17 mouse cellular contexts compared by ENCODE assay signal in genomic region chr6:112873089-112873835, GRCm38 (mm10).
DNase-seq lines count a peak whose midpoint lies in the region; ATAC-seq and TF ChIP-seq lines count a peak whose summit lies in the region.
"Had no signal": no experiment of that assay in that cellular context is flagged by ENCODE, and none has a peak within 500 bp of the region (broad histone marks: within the 10 kb centered on the region; RNA-seq: fewer than 3 reads in every experiment).

No protein-coding gene starts in this region.

- WGBS in midbrain, embryonic 12.5 days, result 89% methylated on average over 9 of the region's 9 CpGs
- 86% methylated on average over 9 of the region's 9 CpGs for WGBS in midbrain, postnatal 0 days
- 81% methylated on average over 9 of the region's 9 CpGs for WGBS in forebrain, embryonic 11.5 days

- no peaks in the 10 kb centered on the region for H3K27me3 ChIP-seq in midbrain, embryonic 12.5 days
- no peaks in the 10 kb centered on the region for H3K27me3 ChIP-seq in midbrain, postnatal 0 days (ENCODE audit: insufficient read depth, low read length)
- no peaks in the 10 kb centered on the region for H3K27me3 ChIP-seq in forebrain, embryonic 11.5 days (ENCODE audit: control insufficient read depth, insufficient read depth, low read length)
- H3K27me3 ChIP-seq: CH12.LX; heart, embryonic 15.5 days; hindbrain, embryonic 12.5 days; lung, embryonic 15.5 days had no signal

- no peak for TF ChIP-seq CTCF in midbrain, postnatal 0 days (IDR thresholded peaks at IDR 0.05)

- H3K9ac ChIP-seq in midbrain, embryonic 12.5 days (replicated peaks), result no peak overlapping the region
- no peak overlapping the region for H3K9ac ChIP-seq in midbrain, postnatal 0 days (replicated peaks; ENCODE audit: low read length, poor library complexity, severe bottlenecking)
- H3K9ac ChIP-seq in forebrain, embryonic 11.5 days (ENCODE audit: low read length), result no peak overlapping the region
- H3K9ac ChIP-seq: heart, embryonic 15.5 days; hindbrain, embryonic 12.5 days; lung, embryonic 15.5 days had no signal

- H3K27ac ChIP-seq in midbrain, embryonic 12.5 days (replicated peaks), result 0 out of 2 replicates have a peak overlapping the region, but pooled peaks have one; percentile 21
- no peak overlapping the region for H3K27ac ChIP-seq in midbrain, postnatal 0 days (ENCODE audit: low read depth, low read length)
- no peak overlapping the region for H3K27ac ChIP-seq in forebrain, embryonic 11.5 days (ENCODE audit: low read depth, low read length)
- H3K27ac ChIP-seq: heart, embryonic 15.5 days; hindbrain, embryonic 12.5 days; kidney, postnatal 0 days; lung, embryonic 15.5 days had no signal

- H3K4me3 ChIP-seq in midbrain, embryonic 12.5 days, result no peak overlapping the region
- H3K4me3 ChIP-seq in midbrain, postnatal 0 days (ENCODE audit: low read depth, low read length), result no peak overlapping the region
- H3K4me3 ChIP-seq in forebrain, embryonic 11.5 days (ENCODE audit: low read depth, low read length), result no peak overlapping the region
- H3K4me3 ChIP-seq: heart, embryonic 15.5 days; hindbrain, embryonic 12.5 days; lung, embryonic 15.5 days had no signal

- no peak for ATAC-seq in midbrain, embryonic 12.5 days (ENCODE audit: low FRiP score, low read depth)
- ATAC-seq in midbrain, postnatal 0 days (ENCODE audit: low FRiP score), result no peak
- ATAC-seq in megakaryocyte-erythroid progenitor cell, adult 5-6 weeks (replicated peaks; ENCODE audit: low FRiP score, low TSS enrichment, poor library complexity, severe bottlenecking), result no peak
- no peak for ATAC-seq in forebrain, embryonic 11.5 days (replicated peaks; ENCODE audit: low FRiP score)

- H3K4me2 ChIP-seq in midbrain, embryonic 12.5 days (replicated peaks), result no peak overlapping the region
- H3K4me2 ChIP-seq in midbrain, postnatal 0 days (ENCODE audit: low read depth, low read length, poor library complexity, severe bottlenecking), result no peak overlapping the region
- no peak overlapping the region for H3K4me2 ChIP-seq in forebrain, embryonic 11.5 days (ENCODE audit: low read depth, low read length, severe bottlenecking)
- H3K4me2 ChIP-seq: heart, embryonic 15.5 days; hindbrain, embryonic 12.5 days; lung, embryonic 15.5 days; midbrain, embryonic 11.5 days had no signal

- peaks cover 22% of the 10 kb centered on the region for H3K4me1 ChIP-seq in midbrain, embryonic 12.5 days
- H3K4me1 ChIP-seq in midbrain, postnatal 0 days (ENCODE audit: insufficient read depth, low read length), result 0 out of 2 replicates have a peak, but pooled peaks cover 2% of the 10 kb centered on the region
- H3K4me1 ChIP-seq in forebrain, embryonic 11.5 days (replicated peaks; ENCODE audit: control insufficient read depth, insufficient read depth, low read length), result 0 out of 2 replicates have a peak, but pooled peaks cover 2% of the 10 kb centered on the region
- H3K4me1 ChIP-seq: lung, embryonic 15.5 days had no signal

- DNase-seq in midbrain, postnatal 0 days (ENCODE audit: low spot score), result no peak
- peak; percentile 88 to 89 for DNase-seq in cerebellum, adult 18-20 months
- peak; percentile 19 for DNase-seq in kidney, postnatal 10 days
- DNase-seq in retina, embryonic 14.5 days (ENCODE audit: low spot score), result peak; percentile 33
- DNase-seq in heart, postnatal 4 days, result no peak
- no peak for DNase-seq in forebrain, embryonic 11.5 days (ENCODE audit: low spot score)
- DNase-seq: adrenal gland, adult 8-10 months; layer of hippocampus, postnatal 36 days; thymus, postnatal 14 days had no signal

- peaks cover 24% of the 10 kb centered on the region for H3K36me3 ChIP-seq in midbrain, embryonic 12.5 days
- no peaks in the 10 kb centered on the region for H3K36me3 ChIP-seq in midbrain, postnatal 0 days (ENCODE audit: insufficient read depth, low read length)
- H3K36me3 ChIP-seq in forebrain, embryonic 11.5 days (ENCODE audit: control insufficient read depth, insufficient read depth, low read length), result no peaks in the 10 kb centered on the region
- H3K36me3 ChIP-seq: heart, embryonic 15.5 days; lung, embryonic 15.5 days had no signal

- H3K9me3 ChIP-seq in midbrain, embryonic 12.5 days, result no peaks in the 10 kb centered on the region
- no peaks in the 10 kb centered on the region for H3K9me3 ChIP-seq in midbrain, postnatal 0 days (ENCODE audit: low read length)
- H3K9me3 ChIP-seq in forebrain, embryonic 11.5 days (ENCODE audit: control insufficient read depth, low read length), result no peaks in the 10 kb centered on the region
- H3K9me3 ChIP-seq: heart, embryonic 15.5 days; hindbrain, embryonic 12.5 days; lung, embryonic 15.5 days had no signal

Comparison
In these comparisons a context has a peak if more than half of its experiments do, and no peak if none do; other contexts are left out.
1. DNase-seq: peak in cerebellum, adult 18-20 months (2 of 2), kidney, postnatal 10 days (single experiment) and retina, embryonic 14.5 days (single experiment); none in midbrain, postnatal 0 days (single experiment), heart, postnatal 4 days (single experiment) and forebrain, embryonic 11.5 days (single experiment).